Mouse (Mus musculus) cerebellum, adult 2 months (tissue): ENCODE results near the gene Zfp689.

Source experiments
- CTCF ChIP-seq: fragments of 200-500 bp; IDR thresholded peaks from 2 replicates; pipeline ENCODE4 v1.5.1; 2011; ENCODE audit warnings: low read depth, mild to moderate bottlenecking, control low read depth, low read length, moderate library complexity, borderline replicate concordance; ENCODE audit not compliant: insufficient read depth
- POLR2A ChIP-seq: fragments of 200-500 bp; IDR thresholded peaks from 2 replicates; pipeline ENCODE4 v1.6.1; 2011; ENCODE audit warnings: low read length, control low read depth, borderline replicate concordance; ENCODE audit not compliant: insufficient read depth

DNA sequence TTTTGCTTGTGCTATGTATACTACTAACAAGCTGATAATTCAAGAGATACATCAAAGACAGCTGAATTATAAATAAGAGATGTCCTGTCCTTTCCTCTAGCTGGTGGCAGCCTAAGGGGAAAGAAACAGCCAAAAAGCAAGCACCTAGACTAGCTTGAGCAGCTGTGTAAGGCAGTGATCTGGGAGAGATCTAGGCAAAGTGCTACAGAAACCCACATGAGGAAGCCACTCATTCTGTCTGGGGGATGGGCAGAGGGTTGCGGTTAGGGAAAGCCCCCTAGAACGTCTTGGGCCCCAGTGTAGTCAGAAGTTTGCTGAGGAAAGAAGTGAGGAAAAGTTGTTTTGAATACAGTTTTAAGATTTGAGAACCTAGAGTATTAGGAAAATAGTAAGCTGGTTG is 31.4 kb upstream of the Zfp689 start:
- TF ChIP-seq POLR2A, result no peak
- no peak for TF ChIP-seq CTCF
